Mouse (Mus musculus): ENCODE measurements around the gene Etl4. TPM values are rescaled to one million over a fixed set of nuclear protein-coding genes. Genes with fewer than 3 reads are reported as not detected.

The Etl4 gene
- polyA plus RNA-seq, 1 experiment from 2014 or later: 1.5 TPM

DNA sequence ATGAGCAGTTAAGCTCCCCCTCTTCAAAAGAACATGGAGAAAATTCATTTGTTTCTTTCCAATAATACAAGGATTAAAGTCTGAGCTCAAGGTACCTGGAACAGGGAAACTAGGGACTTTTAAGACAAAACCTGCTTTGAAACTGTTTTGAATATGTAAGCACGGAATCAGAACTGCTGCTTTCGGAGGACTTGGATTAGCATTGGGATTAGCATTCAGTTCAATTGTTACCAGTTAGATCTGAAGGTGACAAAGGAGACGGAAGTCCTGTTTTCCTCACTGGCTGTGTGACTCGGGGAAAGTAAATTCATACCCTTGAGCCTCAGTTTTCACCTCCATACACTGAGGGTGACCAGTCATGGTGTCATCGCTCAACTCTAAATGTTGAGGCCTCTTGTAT is 639.5 kb downstream of the Etl4 start:
- Histone ChIP-seq H3K4me2 (ENCODE audit: low read depth, low read length) (no peak overlapping the region), H3K9me3 (ENCODE audit: low read length) (no peaks in the 10 kb centered on the region), H3K36me3 (replicated peaks; ENCODE audit: insufficient read depth, low read length) (no peaks in the 10 kb centered on the region), H3K4me3 (ENCODE audit: low read depth, low read length) (no peak overlapping the region), H3K4me1 (ENCODE audit: insufficient read depth) (peaks cover 5% of the 10 kb centered on the region; the same call in 1 of the 2 replicates), H3K27me3 (ENCODE audit: insufficient read depth, low read length) (no peaks in the 10 kb centered on the region), H3K9ac (replicated peaks) (no peak overlapping the region), H3K27ac (ENCODE audit: low read depth) (no peak overlapping the region)
- 67% methylated on average over 5 of the region's 5 CpGs for WGBS (ENCODE audit: insufficient replicate concordance)
- TF ChIP-seq CTCF (IDR thresholded peaks at IDR 0.05; ENCODE audit: low read depth): no peak
- DNase-seq: no peak
- ATAC-seq: no peak

DNA sequence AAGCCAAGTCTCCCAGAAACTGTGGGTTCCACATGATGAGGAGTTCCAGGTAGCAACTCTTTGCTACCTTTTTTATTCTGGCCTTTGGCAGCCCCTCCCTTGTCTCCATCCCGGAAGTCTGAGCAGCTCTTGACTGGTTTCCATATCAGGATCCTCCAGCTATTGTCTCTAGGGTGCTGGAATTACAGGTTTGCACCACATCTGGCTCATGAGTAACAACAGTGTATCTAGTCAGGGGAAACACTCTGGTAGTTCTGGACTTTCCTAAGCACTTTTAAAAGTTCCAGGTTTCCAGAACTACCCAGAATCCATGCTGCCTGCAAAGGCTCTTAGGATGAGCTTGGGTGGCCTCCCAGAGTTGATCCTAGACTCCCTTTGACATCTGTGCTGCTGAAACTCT is 640.4 kb downstream of the Etl4 start:
- no peak for ATAC-seq
- no peak overlapping the region for H3K4me2 ChIP-seq (ENCODE audit: low read depth, low read length)
- no peak overlapping the region for H3K27ac ChIP-seq (ENCODE audit: low read depth)
- WGBS (ENCODE audit: insufficient replicate concordance): 42% methylated on average over 1 of the region's 1 CpGs
- TF ChIP-seq EP300 (IDR thresholded peaks at IDR 0.05; ENCODE audit: low read depth) (no peak), CTCF (IDR thresholded peaks at IDR 0.05; ENCODE audit: low read depth) (no peak)
- DNase-seq: no peak
- no peak overlapping the region for H3K4me3 ChIP-seq (ENCODE audit: low read depth, low read length)
- peaks cover 5% of the 10 kb centered on the region; the same call in 1 of the 2 replicates for H3K4me1 ChIP-seq (ENCODE audit: insufficient read depth)
- no peaks in the 10 kb centered on the region for H3K36me3 ChIP-seq (replicated peaks; ENCODE audit: insufficient read depth, low read length)
- no peaks in the 10 kb centered on the region for H3K27me3 ChIP-seq (ENCODE audit: insufficient read depth, low read length)
- H3K9me3 ChIP-seq (ENCODE audit: low read length): no peaks in the 10 kb centered on the region
- no peak overlapping the region for H3K9ac ChIP-seq (replicated peaks)

DNA sequence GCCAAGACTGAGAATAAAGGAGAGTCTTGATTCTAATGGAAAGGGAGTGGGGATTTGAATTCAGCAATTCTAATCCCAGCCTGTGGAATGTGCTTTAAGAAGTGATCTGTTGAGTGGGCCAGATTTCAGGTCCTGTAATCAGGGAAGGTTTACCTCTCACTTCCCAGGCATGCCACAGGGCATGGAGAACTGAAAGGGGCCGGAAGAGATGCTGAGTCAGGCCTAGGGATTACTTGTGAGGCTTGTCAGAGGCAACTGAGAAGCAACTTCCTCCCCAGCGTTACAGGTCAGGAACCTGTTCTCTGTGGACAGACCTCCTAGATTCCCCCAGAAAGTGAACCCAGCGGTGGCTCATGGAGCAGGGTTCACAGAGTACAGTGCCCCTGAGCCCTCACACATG is 646.1 kb downstream of the Etl4 start:
- DNase-seq: no peak
- no peaks in the 10 kb centered on the region for H3K4me1 ChIP-seq (ENCODE audit: insufficient read depth)
- H3K4me2 ChIP-seq (ENCODE audit: low read depth, low read length): no peak overlapping the region
- no peak overlapping the region for H3K4me3 ChIP-seq (ENCODE audit: low read depth, low read length)
- H3K9ac ChIP-seq (replicated peaks): no peak overlapping the region
- TF ChIP-seq CTCF (IDR thresholded peaks at IDR 0.05; ENCODE audit: low read depth): no peak
- no peak for TF ChIP-seq EP300 (IDR thresholded peaks at IDR 0.05; ENCODE audit: low read depth)
- no peaks in the 10 kb centered on the region for H3K27me3 ChIP-seq (ENCODE audit: insufficient read depth, low read length)
- no peak overlapping the region for H3K27ac ChIP-seq (ENCODE audit: low read depth)
- no peak for ATAC-seq
- WGBS (ENCODE audit: insufficient replicate concordance): 38% methylated on average over 3 of the region's 3 CpGs
- H3K9me3 ChIP-seq (ENCODE audit: low read length): no peaks in the 10 kb centered on the region
- H3K36me3 ChIP-seq (replicated peaks; ENCODE audit: insufficient read depth, low read length): no peaks in the 10 kb centered on the region

DNA sequence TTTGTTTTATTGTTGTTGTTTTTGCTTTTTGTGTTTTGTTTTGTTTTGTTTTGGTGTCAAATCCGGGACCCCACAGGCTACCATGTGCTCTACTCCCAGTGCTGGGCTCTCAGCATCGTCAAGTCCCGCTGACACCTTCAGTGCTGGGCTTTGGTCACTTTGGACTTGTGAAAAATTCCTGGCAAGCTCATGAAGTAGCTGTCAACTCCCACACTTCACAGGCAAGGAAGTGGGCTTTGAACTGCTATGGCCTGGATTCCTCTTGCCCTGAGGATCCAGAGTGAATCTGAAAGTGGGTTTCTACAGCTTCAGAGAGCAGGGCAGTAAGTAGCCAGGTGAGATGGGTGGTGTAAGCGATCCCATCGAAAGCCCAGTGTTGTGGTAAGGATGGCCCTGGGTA is 649.5 kb downstream of the Etl4 start:
- DNase-seq (no peak), ATAC-seq (no peak)
- no peaks in the 10 kb centered on the region for H3K9me3 ChIP-seq (ENCODE audit: low read length)
- H3K36me3 ChIP-seq (replicated peaks; ENCODE audit: insufficient read depth, low read length): no peaks in the 10 kb centered on the region
- no peak overlapping the region for H3K9ac ChIP-seq (replicated peaks)
- H3K4me3 ChIP-seq (ENCODE audit: low read depth, low read length): no peak overlapping the region
- WGBS (ENCODE audit: insufficient replicate concordance): 70% methylated on average over 5 of the region's 5 CpGs
- no peaks in the 10 kb centered on the region for H3K4me1 ChIP-seq (ENCODE audit: insufficient read depth)
- no peak overlapping the region for H3K27ac ChIP-seq (ENCODE audit: low read depth)
- no peak for TF ChIP-seq CTCF (IDR thresholded peaks at IDR 0.05; ENCODE audit: low read depth)
- TF ChIP-seq EP300 (IDR thresholded peaks at IDR 0.05; ENCODE audit: low read depth): no peak
- no peak overlapping the region for H3K4me2 ChIP-seq (ENCODE audit: low read depth, low read length)
- H3K27me3 ChIP-seq (ENCODE audit: insufficient read depth, low read length): no peaks in the 10 kb centered on the region

DNA sequence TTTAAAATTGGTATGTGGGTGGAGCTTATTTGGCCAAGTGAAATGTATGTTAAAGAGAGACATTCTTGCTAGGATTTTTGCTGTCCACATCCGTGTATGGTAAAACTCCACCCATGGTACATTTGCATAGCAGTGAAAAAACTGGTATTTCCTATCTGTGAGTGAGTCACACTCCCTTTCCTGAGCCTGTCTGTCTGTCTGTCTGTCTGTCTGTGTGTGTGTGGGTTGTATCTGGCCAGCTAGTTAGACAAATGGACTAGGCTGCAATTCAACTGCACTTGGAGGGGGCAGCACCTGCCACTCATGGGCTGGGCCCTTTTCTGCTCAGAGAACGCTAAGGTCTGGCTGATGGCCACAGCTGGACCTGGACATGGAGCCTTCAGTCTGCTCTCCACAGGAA is 650.1 kb downstream of the Etl4 start:
- Histone ChIP-seq H3K9ac (replicated peaks) (no peak overlapping the region), H3K27me3 (ENCODE audit: insufficient read depth, low read length) (no peaks in the 10 kb centered on the region), H3K27ac (ENCODE audit: low read depth) (no peak overlapping the region), H3K9me3 (ENCODE audit: low read length) (no peaks in the 10 kb centered on the region), H3K4me1 (ENCODE audit: insufficient read depth) (no peaks in the 10 kb centered on the region), H3K4me3 (ENCODE audit: low read depth, low read length) (no peak overlapping the region), H3K4me2 (ENCODE audit: low read depth, low read length) (no peak overlapping the region), H3K36me3 (replicated peaks; ENCODE audit: insufficient read depth, low read length) (no peaks in the 10 kb centered on the region)
- no peak for DNase-seq
- no peak for ATAC-seq
- no peak for TF ChIP-seq EP300 (IDR thresholded peaks at IDR 0.05; ENCODE audit: low read depth)
- TF ChIP-seq CTCF (IDR thresholded peaks at IDR 0.05; ENCODE audit: low read depth): no peak
- 49% methylated on average over 2 of the region's 2 CpGs for WGBS (ENCODE audit: insufficient replicate concordance)

DNA sequence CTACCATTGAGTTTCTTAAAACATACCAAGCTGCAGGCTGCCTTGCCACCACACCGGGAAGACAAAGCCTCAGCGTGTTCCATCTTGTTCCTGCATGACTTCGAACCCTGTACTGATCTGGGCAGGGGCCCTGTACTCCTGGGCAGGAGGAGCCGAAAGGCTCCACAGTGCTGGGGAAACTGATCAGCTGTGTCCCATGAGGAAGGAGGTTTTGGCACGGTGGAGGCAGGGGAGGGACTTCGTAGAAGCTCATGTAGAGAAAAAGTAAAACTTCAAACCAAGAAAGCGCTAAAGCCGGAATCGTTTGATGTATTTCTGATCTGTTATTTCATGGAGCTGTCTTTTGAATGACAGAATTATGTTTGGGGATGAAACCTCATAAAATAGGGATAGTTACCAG is 651.0 kb downstream of the Etl4 start:
- Histone ChIP-seq H3K36me3 (replicated peaks; ENCODE audit: insufficient read depth, low read length) (no peaks in the 10 kb centered on the region), H3K27me3 (ENCODE audit: insufficient read depth, low read length) (no peaks in the 10 kb centered on the region), H3K4me3 (ENCODE audit: low read depth, low read length) (no peak overlapping the region), H3K9me3 (ENCODE audit: low read length) (no peaks in the 10 kb centered on the region), H3K9ac (replicated peaks) (no peak overlapping the region), H3K27ac (ENCODE audit: low read depth) (no peak overlapping the region), H3K4me2 (ENCODE audit: low read depth, low read length) (no peak overlapping the region), H3K4me1 (ENCODE audit: insufficient read depth) (no peaks in the 10 kb centered on the region)
- no peak for ATAC-seq
- DNase-seq: no peak
- 87% methylated on average over 9 of the region's 9 CpGs for whole genome bisulfite sequencing (ENCODE audit: insufficient replicate concordance)
- TF ChIP-seq CTCF (IDR thresholded peaks at IDR 0.05; ENCODE audit: low read depth): no peak
- TF ChIP-seq EP300 (IDR thresholded peaks at IDR 0.05; ENCODE audit: low read depth): no peak

DNA sequence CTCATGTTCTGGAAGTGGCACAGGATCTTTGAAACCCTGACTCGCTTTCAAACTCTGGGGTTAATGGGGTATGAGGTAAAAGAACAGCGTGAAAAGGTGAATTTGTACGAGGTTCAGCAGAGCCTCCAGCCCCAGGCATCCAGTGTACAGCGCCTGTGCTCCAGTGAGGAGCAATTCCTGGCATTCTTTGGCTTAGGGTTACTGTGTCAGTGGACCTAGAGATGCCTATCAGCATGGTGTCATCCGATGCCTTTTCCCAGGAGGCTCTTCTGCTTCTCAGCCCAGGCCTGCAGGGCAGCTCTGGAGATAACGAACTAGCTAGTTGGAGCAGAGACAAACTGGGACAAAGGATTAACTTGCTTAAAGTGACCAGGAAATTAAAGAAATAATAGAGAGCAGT is 653.5 kb downstream of the Etl4 start:
- H3K4me2 ChIP-seq (ENCODE audit: low read depth, low read length): no peak overlapping the region
- WGBS (ENCODE audit: insufficient replicate concordance): 48% methylated on average over 6 of the region's 6 CpGs
- ATAC-seq: no peak
- H3K36me3 ChIP-seq (replicated peaks; ENCODE audit: insufficient read depth, low read length): no peaks in the 10 kb centered on the region
- H3K9me3 ChIP-seq (ENCODE audit: low read length): no peaks in the 10 kb centered on the region
- no peak overlapping the region for H3K4me3 ChIP-seq (ENCODE audit: low read depth, low read length)
- DNase-seq: no peak
- H3K9ac ChIP-seq (replicated peaks): no peak overlapping the region
- H3K27me3 ChIP-seq (ENCODE audit: insufficient read depth, low read length): no peaks in the 10 kb centered on the region
- no peaks in the 10 kb centered on the region for H3K4me1 ChIP-seq (ENCODE audit: insufficient read depth)
- no peak overlapping the region for H3K27ac ChIP-seq (ENCODE audit: low read depth)
- no peak for TF ChIP-seq EP300 (IDR thresholded peaks at IDR 0.05; ENCODE audit: low read depth)
- TF ChIP-seq CTCF (IDR thresholded peaks at IDR 0.05; ENCODE audit: low read depth): no peak

Data from liver, postnatal 0 days (tissue).